Mouse (Mus musculus): ENCODE measurements around the gene Olfr1036.
"Not testable (repeated sequence)": the region's sequence is repeated elsewhere in the genome, so short reads cannot be mapped to it uniquely, and the experiment has no call there.

The Olfr1036 gene

DNA sequence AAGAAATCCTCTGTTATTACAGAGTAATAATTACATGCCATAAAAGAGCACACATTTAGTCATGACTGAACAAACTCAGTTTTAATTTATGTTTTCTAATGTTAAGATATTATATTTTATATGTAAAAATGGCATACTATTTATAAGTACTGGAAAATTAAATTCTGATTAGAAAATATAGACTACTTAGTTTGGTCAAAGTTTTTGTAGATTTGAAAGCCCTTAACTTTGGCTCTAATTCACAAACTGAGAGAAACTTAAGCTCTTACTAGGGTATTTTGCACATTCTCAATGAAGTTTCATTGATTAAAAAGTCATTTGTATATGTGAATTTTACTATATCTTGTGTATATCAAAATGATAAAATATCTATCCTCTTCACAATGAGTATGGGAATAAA, at the start of gene Olfr1036:
TSS of gene Olfr1036 (plus strand) at position 301 of the 400 bp plus-strand sequence.
- DNase-seq: not testable (repeated sequence)

DNA sequence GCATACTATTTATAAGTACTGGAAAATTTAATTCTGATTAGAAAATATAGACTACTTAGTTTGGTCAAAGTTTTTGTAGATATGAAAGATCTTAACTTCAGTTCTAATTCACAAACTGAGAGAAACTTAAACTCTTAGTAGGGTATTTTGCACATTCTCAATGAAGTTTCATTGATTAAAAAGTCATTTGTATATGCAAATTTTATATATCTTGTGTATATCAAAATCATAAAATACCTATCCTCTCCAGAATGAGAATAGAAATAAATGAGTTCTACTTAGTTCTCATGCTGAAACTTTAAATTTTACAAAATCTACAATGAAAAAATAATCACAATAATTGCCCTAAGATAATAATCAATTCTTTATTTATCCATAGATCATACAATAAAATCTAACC, 28.2 kb upstream of the Olfr1036 start, which contains the start of gene Olfr1034:
TSS of gene Olfr1034 (plus strand) at position 301 of the 400 bp plus-strand sequence.
- DNase-seq: no peak

DNA sequence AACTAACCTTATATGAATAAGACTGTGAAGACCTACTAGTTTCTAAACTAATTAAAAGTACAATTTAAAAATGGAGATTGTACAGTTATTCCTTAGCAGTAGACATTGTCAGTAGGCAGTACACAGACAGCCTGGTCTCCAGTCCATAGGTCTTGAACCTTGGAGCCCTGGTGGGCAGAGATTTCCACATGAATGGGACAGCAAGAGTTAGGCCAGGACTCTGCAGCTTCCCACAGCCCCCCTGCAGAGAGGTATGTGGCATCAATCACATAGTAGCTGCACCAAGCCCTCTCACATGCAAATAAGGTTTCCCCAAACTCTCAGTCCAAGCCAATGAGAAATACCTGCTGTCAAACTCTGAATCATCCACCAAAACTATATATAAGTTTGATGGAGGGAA, 23.0 kb upstream of the Olfr1036 start:
- not testable (repeated sequence) for DNase-seq

DNA sequence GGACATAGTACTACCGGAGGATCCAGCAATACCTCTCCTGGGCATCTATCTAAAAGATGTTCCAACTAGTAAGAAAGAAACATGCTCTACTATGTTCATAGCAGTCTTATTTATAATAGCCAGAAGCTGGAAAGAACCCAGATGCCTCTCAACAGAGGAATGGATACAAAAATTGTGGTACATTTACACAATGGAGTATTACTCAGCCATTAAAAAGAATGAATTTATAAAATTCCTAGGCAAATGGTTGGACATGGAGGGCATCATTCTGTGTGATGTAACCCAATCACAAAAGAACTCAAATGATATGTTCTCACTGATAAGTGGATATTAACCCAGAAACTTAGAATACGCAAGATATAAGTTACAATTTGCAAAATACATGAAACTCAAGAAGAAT, 10.0 kb upstream of the Olfr1036 start:
- DNase-seq: not testable (repeated sequence)

- no peak for DNase-seq
Measured at GRCm38 (mm10) chr2:86070189-86070588, 3.6 kb upstream of the Olfr1036 start.

- not testable (repeated sequence) for DNase-seq
Measured at GRCm38 (mm10) chr2:86080478-86080877, 6.7 kb downstream of the Olfr1036 start.

DNA sequence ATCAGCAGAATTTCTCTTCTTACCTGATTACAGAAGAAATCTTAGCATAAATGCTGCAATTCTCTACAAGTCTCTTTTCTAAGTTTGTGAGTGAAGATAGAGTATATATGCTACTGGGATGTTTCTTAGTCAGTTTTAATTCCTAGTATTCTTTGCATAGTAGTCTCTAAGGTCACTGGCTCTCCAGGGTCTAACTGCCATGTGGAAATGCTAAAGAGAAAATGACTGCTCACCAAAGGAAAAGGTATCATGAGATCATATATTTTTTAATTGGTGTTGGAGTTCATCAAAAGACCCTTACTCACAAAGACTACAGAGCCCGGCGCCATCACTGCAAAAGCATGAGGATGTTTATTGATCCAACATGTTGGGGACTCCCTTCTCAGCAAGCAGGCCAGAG, 13.5 kb downstream of the Olfr1036 start, which contains the start of gene Olfr1037:
TSS of gene Olfr1037 (minus strand) at position 101 of the 400 bp plus-strand sequence.
- DNase-seq: no peak

All from kidney, postnatal 25 days (tissue).